Mouse (Mus musculus): ENCODE results near the gene Emc10. TPM values are rescaled to one million over a fixed set of nuclear protein-coding genes. Genes with fewer than 3 reads are reported as not detected.

The Emc10 gene
- total RNA-seq, 1 experiment: 64.2 TPM

DNA sequence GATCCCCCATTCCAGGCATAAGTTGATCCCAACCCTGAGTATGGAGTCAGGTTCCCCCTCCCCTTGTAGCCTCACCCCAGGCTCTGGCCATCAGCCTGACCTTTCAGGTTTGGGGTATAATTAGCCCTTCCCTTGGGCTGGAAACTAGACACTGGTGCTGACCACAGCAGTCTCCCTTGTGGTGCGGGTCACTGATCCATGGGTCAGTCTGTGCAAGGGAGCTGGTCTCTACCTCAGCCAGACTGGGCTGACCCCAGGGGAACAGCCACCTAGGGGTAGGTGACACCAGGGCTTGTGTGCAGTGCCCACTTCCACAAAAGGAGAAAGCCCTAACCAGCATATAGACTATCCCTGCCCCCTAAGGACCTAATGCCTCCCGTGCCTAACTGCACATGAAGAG lies 26.7 kb upstream of the Emc10 start:
- DNase-seq (ENCODE audit: low read depth, low spot score): no peak
- Histone ChIP-seq H3K9ac (ENCODE audit: insufficient read depth, low read depth, low read length, poor library complexity, severe bottlenecking) (no peak overlapping the region), H3K36me3 (ENCODE audit: control insufficient read depth, insufficient read depth, low read length, poor library complexity, severe bottlenecking) (no peaks in the 10 kb centered on the region), H3K4me3 (ENCODE audit: insufficient read depth in 1 of 2, low read depth in 1 of 2, low read length in 2 of 2, poor library complexity in 1 of 2, severe bottlenecking in 1 of 2) (no peak overlapping the region), H3K4me1 (ENCODE audit: control insufficient read depth in 2 of 2, insufficient read depth in 2 of 2, low read length in 2 of 2, poor library complexity in 1 of 2) (peaks cover 3 to 27% of the 10 kb centered on the region in 2 experiments; a peak in 2 of 4 replicates), H3K9me3 (ENCODE audit: control insufficient read depth, insufficient read depth, low read depth, low read length) (no peaks in the 10 kb centered on the region), H3K27ac (ENCODE audit: insufficient read depth, low read depth, low read length, poor library complexity, severe bottlenecking) (no peak overlapping the region)
- in situ Hi-C loops (cut with MboI; ENCODE audit: low sequenced_read_pairs in 2 of 2, unreplicated experiment in 2 of 2): no loop called here
- no peak for TF ChIP-seq ZNF384 (IDR thresholded peaks at IDR 0.05; ENCODE audit: low read depth, low read length)
- no peak for TF ChIP-seq CHD2 (IDR thresholded peaks at IDR 0.05; ENCODE audit: low read depth, low read length)
- TF ChIP-seq ZC3H11A (IDR thresholded peaks at IDR 0.05; ENCODE audit: borderline replicate concordance, low read depth, low read length): no peak
- no peak for TF ChIP-seq MAFK (IDR thresholded peaks at IDR 0.05; ENCODE audit: insufficient read depth, low read depth, low read length)
- no peak for TF ChIP-seq HCFC1 (IDR thresholded peaks at IDR 0.05; ENCODE audit: borderline replicate concordance, insufficient read depth, low read length)

DNA sequence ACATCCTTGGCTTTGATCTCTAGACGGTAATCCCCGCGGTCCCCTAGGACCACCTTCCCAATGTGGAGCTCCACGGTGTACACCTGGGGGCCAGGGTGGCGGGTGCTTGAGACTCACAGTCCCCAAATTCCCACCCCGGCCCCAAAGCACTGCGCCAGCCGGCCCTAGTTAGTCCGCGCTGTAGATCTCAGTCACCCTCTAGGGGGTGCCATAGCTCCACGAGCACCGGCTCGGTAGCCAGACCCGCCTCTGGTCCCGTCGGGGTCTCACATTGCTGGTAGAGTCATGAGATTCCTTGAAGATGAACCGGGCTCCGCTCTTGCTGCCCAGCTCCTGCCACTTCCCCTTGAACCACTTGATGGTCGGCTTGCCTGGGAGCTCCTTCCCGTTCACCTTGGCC lies 25.4 kb upstream of the Emc10 start:
- Histone ChIP-seq H3K36me3 (ENCODE audit: control insufficient read depth, insufficient read depth, low read length, poor library complexity, severe bottlenecking) (no peaks in the 10 kb centered on the region), H3K9me3 (ENCODE audit: control insufficient read depth, insufficient read depth, low read depth, low read length) (no peaks in the 10 kb centered on the region), H3K27ac (ENCODE audit: insufficient read depth, low read depth, low read length, poor library complexity, severe bottlenecking) (no peak overlapping the region; the same call in 1 of the 2 replicates), H3K4me1 (ENCODE audit: control insufficient read depth in 2 of 2, insufficient read depth in 2 of 2, low read length in 2 of 2, poor library complexity in 1 of 2) (peaks cover 0 to 17% of the 10 kb centered on the region in 2 experiments; a peak in 2 of 4 replicates), H3K4me3 (ENCODE audit: insufficient read depth in 1 of 2, low read depth in 1 of 2, low read length in 2 of 2, poor library complexity in 1 of 2, severe bottlenecking in 1 of 2) (peak overlapping the region; percentile 76 to 81), H3K9ac (ENCODE audit: insufficient read depth, low read depth, low read length, poor library complexity, severe bottlenecking) (peak overlapping the region; percentile 75)
- DNase-seq (ENCODE audit: low read depth, low spot score): peak; percentile 62
- TF ChIP-seq HCFC1 (IDR thresholded peaks at IDR 0.05; ENCODE audit: borderline replicate concordance, insufficient read depth, low read length) (no peak), ZC3H11A (IDR thresholded peaks at IDR 0.05; ENCODE audit: borderline replicate concordance, low read depth, low read length) (peak; percentile 63; the same call in 1 of the 2 replicates)
- in situ Hi-C loops (cut with MboI; ENCODE audit: low sequenced_read_pairs in 2 of 2, unreplicated experiment in 2 of 2): no loop called here

DNA sequence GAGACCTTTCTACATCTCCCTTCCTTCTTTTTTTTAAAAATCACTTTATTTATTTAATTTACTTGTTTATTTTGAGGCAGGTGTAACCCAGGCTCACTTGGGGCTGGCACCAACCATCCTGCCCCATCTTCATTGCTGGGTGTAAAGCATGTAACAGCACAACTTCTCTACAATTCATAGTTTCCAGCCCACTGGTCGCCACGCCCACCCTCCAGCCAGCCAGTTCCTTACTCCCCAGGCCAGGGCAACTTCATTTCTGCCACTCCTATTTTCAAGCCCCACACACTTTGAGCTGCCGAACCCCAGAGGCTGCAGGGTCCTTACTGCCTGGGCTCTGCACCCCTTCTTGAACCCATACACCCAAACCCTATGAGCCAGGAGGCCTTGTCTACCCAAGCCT lies 24.7 kb upstream of the Emc10 start:
- H3K4me1 ChIP-seq (ENCODE audit: control insufficient read depth in 2 of 2, insufficient read depth in 2 of 2, low read length in 2 of 2, poor library complexity in 1 of 2): peaks cover 0 to 14% of the 10 kb centered on the region in 2 experiments; a peak in 2 of 4 replicates
- H3K9ac ChIP-seq (ENCODE audit: insufficient read depth, low read depth, low read length, poor library complexity, severe bottlenecking): no peak overlapping the region
- H3K27ac ChIP-seq (ENCODE audit: insufficient read depth, low read depth, low read length, poor library complexity, severe bottlenecking): no peak overlapping the region
- TF ChIP-seq ZNF384 (IDR thresholded peaks at IDR 0.05; ENCODE audit: low read depth, low read length) (no peak), CHD2 (IDR thresholded peaks at IDR 0.05; ENCODE audit: low read depth, low read length) (no peak), HCFC1 (IDR thresholded peaks at IDR 0.05; ENCODE audit: borderline replicate concordance, insufficient read depth, low read length) (no peak), ZC3H11A (IDR thresholded peaks at IDR 0.05; ENCODE audit: borderline replicate concordance, low read depth, low read length) (no peak), MAFK (IDR thresholded peaks at IDR 0.05; ENCODE audit: insufficient read depth, low read depth, low read length) (no peak)
- in situ Hi-C loops (cut with MboI; ENCODE audit: low sequenced_read_pairs in 2 of 2, unreplicated experiment in 2 of 2): no loop called here
- no peaks in the 10 kb centered on the region for H3K36me3 ChIP-seq (ENCODE audit: control insufficient read depth, insufficient read depth, low read length, poor library complexity, severe bottlenecking)
- no peak for DNase-seq (ENCODE audit: low read depth, low spot score)
- no peaks in the 10 kb centered on the region for H3K9me3 ChIP-seq (ENCODE audit: control insufficient read depth, insufficient read depth, low read depth, low read length)
- no peak overlapping the region for H3K4me3 ChIP-seq (ENCODE audit: insufficient read depth in 1 of 2, low read depth in 1 of 2, low read length in 2 of 2, poor library complexity in 1 of 2, severe bottlenecking in 1 of 2)

DNA sequence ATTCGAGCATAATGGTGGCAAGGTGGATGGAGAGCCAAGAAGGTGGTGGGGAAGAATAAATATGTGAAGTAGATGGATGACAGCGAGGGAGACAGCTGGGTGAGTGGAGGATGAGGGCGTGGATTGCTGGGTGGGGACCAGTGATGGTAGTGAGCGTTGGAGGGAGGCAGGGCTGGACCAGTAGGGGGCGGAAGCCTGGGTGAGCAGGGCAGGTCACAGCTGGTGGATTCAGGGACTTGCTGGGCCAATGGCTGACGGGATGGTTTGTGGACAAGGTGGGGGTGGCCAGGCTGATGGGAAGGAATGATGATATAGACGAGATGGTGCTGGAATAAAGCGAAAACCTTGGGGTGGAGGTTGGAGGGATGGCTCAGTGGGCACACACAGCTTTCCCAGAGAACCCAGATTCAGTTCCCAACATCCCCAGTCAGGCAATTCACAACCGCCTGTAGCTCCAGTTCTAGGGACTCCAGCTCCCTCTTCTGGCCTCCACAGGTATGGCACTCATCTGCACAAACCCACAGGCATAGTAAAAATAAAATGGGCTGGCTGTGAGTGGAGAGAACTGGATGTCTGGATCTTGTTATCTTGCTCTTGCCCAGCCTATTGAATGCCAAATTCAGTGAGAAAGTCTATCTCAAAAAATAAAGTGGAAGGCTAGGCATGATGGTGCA lies 23.0 kb upstream of the Emc10 start:
- no peak overlapping the region for H3K9ac ChIP-seq (ENCODE audit: insufficient read depth, low read depth, low read length, poor library complexity, severe bottlenecking)
- H3K36me3 ChIP-seq (ENCODE audit: control insufficient read depth, insufficient read depth, low read length, poor library complexity, severe bottlenecking): no peaks in the 10 kb centered on the region
- no peaks in the 10 kb centered on the region for H3K9me3 ChIP-seq (ENCODE audit: control insufficient read depth, insufficient read depth, low read depth, low read length)
- in situ Hi-C loops (cut with MboI; ENCODE audit: low sequenced_read_pairs in 2 of 2, unreplicated experiment in 2 of 2): no loop called here
- TF ChIP-seq ZNF384 (IDR thresholded peaks at IDR 0.05; ENCODE audit: low read depth, low read length): no peak
- no peak for TF ChIP-seq CHD2 (IDR thresholded peaks at IDR 0.05; ENCODE audit: low read depth, low read length)
- TF ChIP-seq MAFK (IDR thresholded peaks at IDR 0.05; ENCODE audit: insufficient read depth, low read depth, low read length): no peak
- no peak for TF ChIP-seq HCFC1 (IDR thresholded peaks at IDR 0.05; ENCODE audit: borderline replicate concordance, insufficient read depth, low read length)
- peak; percentile 31; the same call in 1 of the 2 replicates for TF ChIP-seq ZC3H11A (IDR thresholded peaks at IDR 0.05; ENCODE audit: borderline replicate concordance, low read depth, low read length)
- no peak overlapping the region for H3K4me3 ChIP-seq (ENCODE audit: insufficient read depth in 1 of 2, low read depth in 1 of 2, low read length in 2 of 2, poor library complexity in 1 of 2, severe bottlenecking in 1 of 2)
- H3K4me1 ChIP-seq (ENCODE audit: control insufficient read depth in 2 of 2, insufficient read depth in 2 of 2, low read length in 2 of 2, poor library complexity in 1 of 2): peaks cover 0 to 11% of the 10 kb centered on the region in 2 experiments; a peak in 2 of 4 replicates
- H3K27ac ChIP-seq (ENCODE audit: insufficient read depth, low read depth, low read length, poor library complexity, severe bottlenecking): no peak overlapping the region
- DNase-seq (ENCODE audit: low read depth, low spot score): peak; percentile 69
